Mouse (Mus musculus) liver, embryonic 14.5 days (tissue): ENCODE measurements around the gene Prnd.

ENCODE experiments used
- CTCF ChIP-seq: IDR thresholded peaks from 2 replicates; pipeline ENCODE4 v1.5.1; 2016; ENCODE audit warnings: antibody characterized with exemption, low read depth, control low read depth
- EP300 ChIP-seq: IDR thresholded peaks from 2 replicates; pipeline ENCODE4 v1.6.1; 2016; ENCODE audit warnings: antibody characterized with exemption, low read depth

- TF ChIP-seq CTCF (no peak), EP300 (no peak)
Observed at GRCm38 (mm10) chr2:131941501-131941900, 9.2 kb upstream of the Prnd start.
